Mouse (Mus musculus): ENCODE results near the gene Slc12a6. TPM values are rescaled to one million over a fixed set of nuclear protein-coding genes. Genes with fewer than 3 reads are reported as not detected.

Gene Slc12a6
- polyA plus RNA-seq, 1 experiment from 2014 or later: 26.9 TPM

DNA sequence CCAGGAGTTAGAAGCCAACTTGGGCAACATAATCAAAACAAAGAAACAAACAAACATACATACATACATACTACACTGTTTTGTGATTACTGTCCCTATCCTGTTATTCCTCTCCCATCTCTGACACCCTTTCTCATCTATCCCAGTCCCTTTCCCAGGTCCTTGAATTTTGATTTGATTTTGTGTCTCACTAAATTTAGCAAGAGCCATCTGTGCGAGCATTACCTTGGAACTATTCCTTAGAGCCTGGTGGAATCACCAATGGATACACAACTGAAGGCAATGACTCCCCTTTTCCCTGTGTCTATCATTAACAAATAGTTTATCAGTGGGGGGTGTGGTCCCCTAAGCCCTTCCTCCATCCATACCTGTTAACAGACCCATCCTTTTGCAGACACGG lies 27.2 kb downstream of the Slc12a6 start:
- Histone ChIP-seq H3K4me3 (ENCODE audit: low read depth, low read length) (no peak overlapping the region), H3K36me3 (ENCODE audit: control insufficient read depth, insufficient read depth, low read length) (no peaks in the 10 kb centered on the region), H3K9me3 (ENCODE audit: control insufficient read depth, low read length) (no peaks in the 10 kb centered on the region), H3K4me1 (ENCODE audit: control insufficient read depth, insufficient read depth, low read length) (no peaks in the 10 kb centered on the region), H3K4me2 (ENCODE audit: low read depth, low read length) (no peak overlapping the region), H3K9ac (replicated peaks; ENCODE audit: low read depth, low read length) (no peak overlapping the region), H3K27ac (ENCODE audit: low read depth, low read length) (no peak overlapping the region), H3K27me3 (ENCODE audit: control insufficient read depth, insufficient read depth, low read length) (no peaks in the 10 kb centered on the region)
- ATAC-seq (ENCODE audit: low read depth): no peak
- 97% methylated on average over 2 of the region's 2 CpGs for WGBS

DNA sequence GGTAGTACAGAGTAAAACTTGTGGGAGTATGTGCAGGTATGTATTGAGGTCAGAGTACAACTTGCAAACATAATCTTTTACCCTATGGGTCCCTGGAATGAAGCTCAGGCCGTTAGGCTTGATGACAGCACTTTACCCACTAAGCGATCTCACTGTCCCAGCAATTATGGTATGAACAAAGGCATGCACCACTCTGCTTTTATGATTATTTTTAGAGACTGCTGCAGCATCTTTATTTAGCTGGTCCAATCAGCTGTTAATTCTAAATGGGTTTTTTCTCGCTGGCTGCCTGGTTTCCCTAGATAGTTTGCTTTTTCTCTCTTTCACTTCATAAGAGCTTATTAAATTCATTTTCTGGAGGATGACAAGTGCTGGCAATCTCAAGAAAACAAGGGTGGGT lies 30.6 kb downstream of the Slc12a6 start:
- Histone ChIP-seq H3K4me1 (ENCODE audit: control insufficient read depth, insufficient read depth, low read length) (no peaks in the 10 kb centered on the region), H3K4me2 (ENCODE audit: low read depth, low read length) (no peak overlapping the region), H3K36me3 (ENCODE audit: control insufficient read depth, insufficient read depth, low read length) (no peaks in the 10 kb centered on the region), H3K27me3 (ENCODE audit: control insufficient read depth, insufficient read depth, low read length) (no peaks in the 10 kb centered on the region), H3K9ac (replicated peaks; ENCODE audit: low read depth, low read length) (no peak overlapping the region), H3K27ac (ENCODE audit: low read depth, low read length) (no peak overlapping the region), H3K9me3 (ENCODE audit: control insufficient read depth, low read length) (no peaks in the 10 kb centered on the region), H3K4me3 (ENCODE audit: low read depth, low read length) (no peak overlapping the region)
- WGBS: 72% methylated on average over 3 of the region's 3 CpGs
- no peak for ATAC-seq (ENCODE audit: low read depth)

DNA sequence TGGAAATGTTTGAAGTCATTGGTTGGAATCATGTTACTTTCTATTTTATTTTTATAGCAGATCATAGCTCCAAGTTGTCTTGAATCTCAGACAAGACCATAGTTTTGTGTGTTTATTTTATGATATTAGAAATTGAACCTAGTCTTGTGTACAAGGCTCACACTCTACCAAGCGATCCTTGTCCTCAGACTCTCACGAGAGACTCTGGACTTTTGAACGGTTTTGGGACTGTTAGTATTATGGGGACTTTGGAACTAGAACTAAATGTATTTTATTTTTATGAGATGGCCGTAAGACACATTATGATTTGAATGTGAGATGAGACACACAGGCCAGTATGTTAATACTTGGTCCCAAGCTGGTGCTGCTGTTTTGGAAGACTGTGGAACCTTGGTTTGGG lies 32.6 kb downstream of the Slc12a6 start:
- H3K27me3 ChIP-seq (ENCODE audit: control insufficient read depth, insufficient read depth, low read length): no peaks in the 10 kb centered on the region
- WGBS: 95% methylated on average over 4 of the region's 4 CpGs
- no peak overlapping the region for H3K9ac ChIP-seq (replicated peaks; ENCODE audit: low read depth, low read length)
- H3K27ac ChIP-seq (ENCODE audit: low read depth, low read length): no peak overlapping the region
- ATAC-seq (ENCODE audit: low read depth): no peak
- H3K9me3 ChIP-seq (ENCODE audit: control insufficient read depth, low read length): no peaks in the 10 kb centered on the region
- no peak overlapping the region for H3K4me2 ChIP-seq (ENCODE audit: low read depth, low read length)
- no peak overlapping the region for H3K4me3 ChIP-seq (ENCODE audit: low read depth, low read length)
- H3K4me1 ChIP-seq (ENCODE audit: control insufficient read depth, insufficient read depth, low read length): no peaks in the 10 kb centered on the region
- no peaks in the 10 kb centered on the region for H3K36me3 ChIP-seq (ENCODE audit: control insufficient read depth, insufficient read depth, low read length)

GRCm38 (mm10) chr2:112308671-112309070 lies 43.0 kb downstream of the Slc12a6 start:
- H3K9me3 ChIP-seq (ENCODE audit: control insufficient read depth, low read length): no peaks in the 10 kb centered on the region
- H3K36me3 ChIP-seq (ENCODE audit: control insufficient read depth, insufficient read depth, low read length): no peaks in the 10 kb centered on the region
- WGBS: 89% methylated on average over 3 of the region's 3 CpGs
- no peak overlapping the region for H3K27ac ChIP-seq (ENCODE audit: low read depth, low read length)
- H3K4me1 ChIP-seq (ENCODE audit: control insufficient read depth, insufficient read depth, low read length): no peaks in the 10 kb centered on the region
- H3K9ac ChIP-seq (replicated peaks; ENCODE audit: low read depth, low read length): no peak overlapping the region
- ATAC-seq (ENCODE audit: low read depth): no peak
- no peak overlapping the region for H3K4me3 ChIP-seq (ENCODE audit: low read depth, low read length)
- no peaks in the 10 kb centered on the region for H3K27me3 ChIP-seq (ENCODE audit: control insufficient read depth, insufficient read depth, low read length)
- no peak overlapping the region for H3K4me2 ChIP-seq (ENCODE audit: low read depth, low read length)

- 75% methylated on average over 10 of the region's 10 CpGs for WGBS
- no peak for ATAC-seq (ENCODE audit: low read depth)
- no peaks in the 10 kb centered on the region for H3K9me3 ChIP-seq (ENCODE audit: control insufficient read depth, low read length)
- no peaks in the 10 kb centered on the region for H3K27me3 ChIP-seq (ENCODE audit: control insufficient read depth, insufficient read depth, low read length)
- H3K4me2 ChIP-seq (ENCODE audit: low read depth, low read length): no peak overlapping the region
- no peaks in the 10 kb centered on the region for H3K36me3 ChIP-seq (ENCODE audit: control insufficient read depth, insufficient read depth, low read length)
- no peaks in the 10 kb centered on the region for H3K4me1 ChIP-seq (ENCODE audit: control insufficient read depth, insufficient read depth, low read length)
- H3K27ac ChIP-seq (ENCODE audit: low read depth, low read length): no peak overlapping the region
- no peak overlapping the region for H3K4me3 ChIP-seq (ENCODE audit: low read depth, low read length)
- H3K9ac ChIP-seq (replicated peaks; ENCODE audit: low read depth, low read length): no peak overlapping the region
These were observed 43.6 kb downstream of the Slc12a6 start for GRCm38 (mm10) chr2:112309161-112309600.

GRCm38 (mm10) chr2:112315638-112316037 lies 50.0 kb downstream of the Slc12a6 start:
- Histone ChIP-seq H3K27ac (ENCODE audit: low read depth, low read length) (no peak overlapping the region), H3K9ac (replicated peaks; ENCODE audit: low read depth, low read length) (no peak overlapping the region), H3K36me3 (ENCODE audit: control insufficient read depth, insufficient read depth, low read length) (no peaks in the 10 kb centered on the region), H3K9me3 (ENCODE audit: control insufficient read depth, low read length) (no peaks in the 10 kb centered on the region), H3K4me2 (ENCODE audit: low read depth, low read length) (no peak overlapping the region), H3K27me3 (ENCODE audit: control insufficient read depth, insufficient read depth, low read length) (no peaks in the 10 kb centered on the region), H3K4me1 (ENCODE audit: control insufficient read depth, insufficient read depth, low read length) (no peaks in the 10 kb centered on the region), H3K4me3 (ENCODE audit: low read depth, low read length) (no peak overlapping the region)
- WGBS: 76% methylated on average over 7 of the region's 7 CpGs
- no peak for ATAC-seq (ENCODE audit: low read depth)

- Histone ChIP-seq H3K4me3 (ENCODE audit: low read depth, low read length) (no peak overlapping the region), H3K9ac (replicated peaks; ENCODE audit: low read depth, low read length) (no peak overlapping the region), H3K27ac (ENCODE audit: low read depth, low read length) (no peak overlapping the region), H3K27me3 (ENCODE audit: control insufficient read depth, insufficient read depth, low read length) (no peaks in the 10 kb centered on the region), H3K4me2 (ENCODE audit: low read depth, low read length) (no peak overlapping the region), H3K9me3 (ENCODE audit: control insufficient read depth, low read length) (no peaks in the 10 kb centered on the region), H3K36me3 (ENCODE audit: control insufficient read depth, insufficient read depth, low read length) (no peaks in the 10 kb centered on the region), H3K4me1 (ENCODE audit: control insufficient read depth, insufficient read depth, low read length) (no peaks in the 10 kb centered on the region)
- 94% methylated on average over 2 of the region's 2 CpGs for WGBS
- ATAC-seq (ENCODE audit: low read depth): no peak
These were observed 52.6 kb downstream of the Slc12a6 start for GRCm38 (mm10) chr2:112318227-112318626.

GRCm38 (mm10) chr2:112318905-112319304 lies 53.3 kb downstream of the Slc12a6 start:
- no peak overlapping the region for H3K27ac ChIP-seq (ENCODE audit: low read depth, low read length)
- H3K36me3 ChIP-seq (ENCODE audit: control insufficient read depth, insufficient read depth, low read length): no peaks in the 10 kb centered on the region
- H3K9ac ChIP-seq (replicated peaks; ENCODE audit: low read depth, low read length): no peak overlapping the region
- no peak overlapping the region for H3K4me2 ChIP-seq (ENCODE audit: low read depth, low read length)
- WGBS: 86% methylated on average over 7 of the region's 7 CpGs
- no peak for ATAC-seq (ENCODE audit: low read depth)
- H3K4me3 ChIP-seq (ENCODE audit: low read depth, low read length): no peak overlapping the region
- H3K9me3 ChIP-seq (ENCODE audit: control insufficient read depth, low read length): no peaks in the 10 kb centered on the region
- no peaks in the 10 kb centered on the region for H3K4me1 ChIP-seq (ENCODE audit: control insufficient read depth, insufficient read depth, low read length)
- H3K27me3 ChIP-seq (ENCODE audit: control insufficient read depth, insufficient read depth, low read length): no peaks in the 10 kb centered on the region

DNA sequence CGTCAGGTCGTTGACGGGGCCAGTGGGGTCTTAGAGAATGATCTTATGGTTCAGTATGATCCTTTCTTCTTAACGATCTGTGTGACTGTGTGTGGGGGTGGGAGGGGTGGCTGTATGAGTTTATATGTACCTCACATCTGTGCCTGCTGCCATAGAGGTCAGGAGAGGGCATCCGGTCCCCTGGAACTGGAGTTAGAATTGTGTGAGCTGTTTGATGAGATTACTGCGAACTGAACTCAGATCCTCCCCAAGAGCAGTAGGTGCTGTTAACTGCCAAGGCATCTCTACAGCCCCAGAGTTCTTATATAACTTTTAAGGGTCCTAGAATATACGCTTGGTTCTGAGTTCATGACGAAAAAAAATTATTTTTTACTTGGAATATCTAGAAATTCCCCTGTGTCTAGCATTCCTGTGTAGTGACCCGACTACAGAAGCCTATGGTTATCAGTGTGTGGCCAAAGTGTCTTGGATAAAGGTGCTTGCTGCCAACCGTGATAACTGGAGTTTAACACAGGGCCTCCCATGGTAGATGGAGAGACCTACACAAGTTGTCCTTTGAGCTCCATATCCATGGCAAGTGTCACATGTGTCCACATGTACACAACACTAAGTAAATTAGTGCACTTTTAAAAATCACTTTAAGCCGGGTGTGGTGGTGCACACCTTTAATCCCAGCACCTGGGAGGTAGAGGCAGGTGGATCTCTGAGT lies 62.6 kb downstream of the Slc12a6 start:
- ATAC-seq (ENCODE audit: low read depth): no peak
- Histone ChIP-seq H3K27ac (ENCODE audit: low read depth, low read length) (no peak overlapping the region), H3K27me3 (ENCODE audit: control insufficient read depth, insufficient read depth, low read length) (no peaks in the 10 kb centered on the region), H3K36me3 (ENCODE audit: control insufficient read depth, insufficient read depth, low read length) (no peaks in the 10 kb centered on the region), H3K9ac (replicated peaks; ENCODE audit: low read depth, low read length) (no peak overlapping the region), H3K4me1 (ENCODE audit: control insufficient read depth, insufficient read depth, low read length) (no peaks in the 10 kb centered on the region), H3K4me3 (ENCODE audit: low read depth, low read length) (no peak overlapping the region), H3K9me3 (ENCODE audit: control insufficient read depth, low read length) (no peaks in the 10 kb centered on the region), H3K4me2 (ENCODE audit: low read depth, low read length) (no peak overlapping the region)
- WGBS: 79% methylated on average over 11 of the region's 11 CpGs

All from neural tube, embryonic 14.5 days (tissue).